Comparison of ENCODE assay signal across 14 mouse cellular contexts in the genomic region with DNA sequence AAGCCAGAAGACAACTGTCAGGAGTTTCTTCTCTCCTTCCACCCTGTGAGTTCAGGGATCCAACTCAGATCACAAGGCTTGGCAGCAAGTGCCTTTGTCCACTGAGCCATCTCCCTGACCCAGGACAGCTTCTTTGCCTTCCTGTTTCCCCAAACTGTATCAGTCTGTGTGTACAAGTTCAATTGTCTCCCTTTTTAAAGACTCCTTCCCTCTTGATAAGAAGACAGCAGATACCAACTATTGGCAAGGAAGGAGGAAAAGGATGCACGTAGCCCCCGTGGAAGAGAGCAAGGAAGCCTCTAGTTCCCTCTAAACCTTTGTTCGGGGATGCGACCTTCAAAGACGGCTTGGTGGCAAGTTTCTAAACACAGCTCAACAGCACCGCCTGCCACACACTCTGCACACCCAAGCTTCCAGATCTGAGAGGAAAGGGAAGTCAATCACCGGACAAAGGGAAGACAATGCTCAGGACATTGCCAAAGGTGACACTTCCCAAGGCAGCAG. TPM values are rescaled to one million over a fixed set of nuclear protein-coding genes. Genes with fewer than 3 reads are reported as not detected.
A peak's percentile ranks its signal among the peaks of the same experiment; 100 is the strongest.
DNase-seq lines count a peak whose midpoint lies in the region; ATAC-seq and TF ChIP-seq lines count a peak whose summit lies in the region.
"Had no signal": no experiment of that assay in that cellular context is flagged by ENCODE, and none has a peak within 500 bp of the region (broad histone marks: within the 10 kb centered on the region; RNA-seq: fewer than 3 reads in every experiment).

No protein-coding gene starts in this region.

- peak; percentile 41; the same call in 1 of the 2 replicates for ATAC-seq in heart, embryonic 16.5 days (replicated peaks; ENCODE audit: extremely low read depth, insufficient read depth, low FRiP score)

- peaks cover 5% of the 10 kb centered on the region for H3K4me1 ChIP-seq in heart, adult 2 months (ENCODE audit: control insufficient read depth, insufficient read depth, low read length)
- no peaks in the 10 kb centered on the region for H3K4me1 ChIP-seq in heart, embryonic 10.5 days
- no peaks in the 10 kb centered on the region; the same call in 1 of the 2 replicates for H3K4me1 ChIP-seq in heart, embryonic 16.5 days (ENCODE audit: control insufficient read depth, insufficient read depth, low read length)
- H3K4me1 ChIP-seq: midbrain, embryonic 12.5 days had no signal

- peak overlapping the region; percentile 61 for H3K27ac ChIP-seq in heart, adult 2 months
- H3K27ac ChIP-seq in heart, embryonic 10.5 days, result no peak overlapping the region
- H3K27ac ChIP-seq in heart, embryonic 16.5 days (ENCODE audit: low read length), result peak overlapping the region; percentile 69
- H3K27ac ChIP-seq: midbrain, embryonic 12.5 days had no signal

- WGBS in heart, adult 2 months, result 40% methylated on average over 7 of the region's 7 CpGs
- 74% methylated on average over 7 of the region's 7 CpGs for WGBS in heart, embryonic 10.5 days
- WGBS in heart, embryonic 16.5 days, result 53% methylated on average over 7 of the region's 7 CpGs

- H3K79me2 ChIP-seq in heart, adult 2 months (replicated peaks; ENCODE audit: control insufficient read depth, insufficient read depth, low read length), result no peaks in the 10 kb centered on the region

- H3K36me3 ChIP-seq in heart, adult 2 months (ENCODE audit: control insufficient read depth, insufficient read depth, low read length), result no peaks in the 10 kb centered on the region
- no peaks in the 10 kb centered on the region for H3K36me3 ChIP-seq in heart, embryonic 10.5 days
- no peaks in the 10 kb centered on the region for H3K36me3 ChIP-seq in heart, embryonic 16.5 days (ENCODE audit: control insufficient read depth, insufficient read depth)
- H3K36me3 ChIP-seq: midbrain, embryonic 12.5 days had no signal

- intact Hi-C loops in heart, adult 2 months (cut with DNase I), result no loop called here
- intact Hi-C loops in left cerebral cortex, postnatal 36 days (cut with DNase I), result loop anchor here (10.0 kb wide), 1 partner anchor 339 kb away; no protein-coding TSS in a partner anchor

- H3K9ac ChIP-seq in heart, adult 2 months (ENCODE audit: low read depth, low read length), result peak overlapping the region; percentile 37; the same call in 1 of the 2 replicates
- H3K9ac ChIP-seq in heart, embryonic 16.5 days (ENCODE audit: low read length), result no peak overlapping the region
- H3K9ac ChIP-seq: midbrain, embryonic 12.5 days had no signal

- no peak for TF ChIP-seq POLR2A in heart, adult 2 months (IDR thresholded peaks at IDR 0.05; ENCODE audit: insufficient read depth, low read depth, low read length)

- H3K9me3 ChIP-seq in heart, embryonic 10.5 days, result no peaks in the 10 kb centered on the region
- no peaks in the 10 kb centered on the region for H3K9me3 ChIP-seq in heart, embryonic 16.5 days (replicated peaks; ENCODE audit: control insufficient read depth, low read length)
- H3K9me3 ChIP-seq: midbrain, embryonic 12.5 days had no signal

- DNase-seq in heart, adult 2 months, result peak in 1 of 2 experiments; percentile 36
- DNase-seq in heart, embryonic 10.5 days (ENCODE audit: low spot score), result no peak
- peak; percentile 17 to 54 for DNase-seq in lung, adult 18-20 months
- DNase-seq in thymus, postnatal 0 days (ENCODE audit: low spot score), result peak; percentile 38
- DNase-seq in right cerebral cortex, adult 2 months (ENCODE audit: low spot score in 2 of 2), result no peak
- no peak for DNase-seq in left cerebral cortex, postnatal 36 days (ENCODE audit: low spot score in 2 of 2)
- DNase-seq in embryo, embryonic 11 days, result no peak
- DNase-seq: cerebellum, postnatal 25 days; layer of hippocampus, postnatal 36 days had no signal

- peak; percentile 52 for TF ChIP-seq CTCF in heart, adult 2 months (IDR thresholded peaks at IDR 0.05)

- H3K4me3 ChIP-seq in heart, adult 2 months, result no peak overlapping the region
- H3K4me3 ChIP-seq in heart, embryonic 10.5 days, result no peak overlapping the region
- no peak overlapping the region for H3K4me3 ChIP-seq in heart, embryonic 16.5 days (ENCODE audit: low read length)
- H3K4me3 ChIP-seq: midbrain, embryonic 12.5 days had no signal

- 0 out of 2 replicates have a peak, but pooled peaks have one; percentile 68 for TF ChIP-seq EP300 in heart, adult 2 months (IDR thresholded peaks at IDR 0.05; ENCODE audit: insufficient read depth, low read depth, low read length)

- peak overlapping the region; percentile 27; the same call in 1 of the 2 replicates for H3K4me2 ChIP-seq in heart, embryonic 16.5 days (ENCODE audit: low read depth, low read length)
- H3K4me2 ChIP-seq: midbrain, embryonic 12.5 days had no signal

- no peaks in the 10 kb centered on the region for H3K27me3 ChIP-seq in heart, adult 2 months (ENCODE audit: control insufficient read depth, insufficient read depth, low read length)
- no peaks in the 10 kb centered on the region for H3K27me3 ChIP-seq in heart, embryonic 10.5 days (ENCODE audit: insufficient read depth, poor library complexity, severe bottlenecking)
- no peaks in the 10 kb centered on the region for H3K27me3 ChIP-seq in heart, embryonic 16.5 days (ENCODE audit: control insufficient read depth, insufficient read depth, low read length)
- H3K27me3 ChIP-seq: midbrain, embryonic 12.5 days had no signal

RNA-seq across cellular contexts. Expression of gene Zfp62, which starts 7.2 kb away (rescaled TPM):
- total RNA-seq in heart, adult 2 months (2021), result 10 to 100 TPM; 23.9 to 28.9 TPM
- 2.9 and 8.2 TPM in 2 replicates for polyA plus RNA-seq in heart, adult 2 months (2012; rRNA removed)
- 32.8 and 34.6 TPM in 2 replicates for polyA plus RNA-seq in heart, embryonic 10.5 days (2016; fragmentation: Nextera tagmentation; extraction: Ambion mirVana)
- polyA plus RNA-seq in heart, embryonic 16.5 days (2015; fragmentation: Nextera tagmentation; extraction: Ambion mirVana), result 28.3 and 30.0 TPM in 2 replicates
- 33.8 and 36.1 TPM in 2 replicates for polyA plus RNA-seq in thymus, postnatal 0 days (2015; fragmentation: Nextera tagmentation; extraction: Ambion mirVana)
- total RNA-seq in left cerebral cortex, postnatal 36 days (2021), result 10 to 100 TPM; 45.8 to 55.7 TPM

RNA-seq across cellular contexts. Expression of gene Btnl9, which starts 8.9 kb away (rescaled TPM):
- 10 to 100 TPM; 25.0 to 31.4 TPM for total RNA-seq in heart, adult 2 months (2021)
- polyA plus RNA-seq in heart, adult 2 months (2012; rRNA removed), result 18.9 and 23.0 TPM in 2 replicates
- polyA plus RNA-seq in heart, embryonic 10.5 days (2016; fragmentation: Nextera tagmentation; extraction: Ambion mirVana), result 0.11 and 0.23 TPM in 2 replicates
- 6.4 and 8.0 TPM in 2 replicates for polyA plus RNA-seq in heart, embryonic 16.5 days (2015; fragmentation: Nextera tagmentation; extraction: Ambion mirVana)
- polyA plus RNA-seq in thymus, postnatal 0 days (2015; fragmentation: Nextera tagmentation; extraction: Ambion mirVana), result 1.1 and 1.7 TPM in 2 replicates
- total RNA-seq in left cerebral cortex, postnatal 36 days (2021), result not detected
- total RNA-seq: layer of hippocampus, postnatal 36 days had no signal
- polyA plus RNA-seq: C2C12; midbrain, embryonic 12.5 days had no signal

RNA-seq across cellular contexts. Expression of gene Olfr1394, which starts 41.7 kb away (rescaled TPM):
- total RNA-seq in heart, adult 2 months (2021), result not detected
- not detected in 2 replicates for polyA plus RNA-seq in heart, adult 2 months (2012; rRNA removed)
- not detected in 2 replicates for polyA plus RNA-seq in heart, embryonic 10.5 days (2016; fragmentation: Nextera tagmentation; extraction: Ambion mirVana)
- not detected in 2 replicates for polyA plus RNA-seq in heart, embryonic 16.5 days (2015; fragmentation: Nextera tagmentation; extraction: Ambion mirVana)
- not detected in 2 replicates for polyA plus RNA-seq in thymus, postnatal 0 days (2015; fragmentation: Nextera tagmentation; extraction: Ambion mirVana)
- not detected for total RNA-seq in left cerebral cortex, postnatal 36 days (2021)
- total RNA-seq: hematopoietic stem cell, adult 5-6 weeks; layer of hippocampus, postnatal 36 days had no signal
- polyA plus RNA-seq: C2C12; midbrain, embryonic 12.5 days; stomach, embryonic 14.5 days had no signal

RNA-seq across cellular contexts. Expression of gene Mgat1, which starts 48.1 kb away (rescaled TPM):
- 10 to 100 TPM; 59.2 to 72.3 TPM for total RNA-seq in heart, adult 2 months (2021)
- 74.4 and 86.4 TPM in 2 replicates for polyA plus RNA-seq in heart, adult 2 months (2012; rRNA removed)
- 41.1 and 46.9 TPM in 2 replicates for polyA plus RNA-seq in heart, embryonic 10.5 days (2016; fragmentation: Nextera tagmentation; extraction: Ambion mirVana)
- 57.4 and 61.4 TPM in 2 replicates for polyA plus RNA-seq in heart, embryonic 16.5 days (2015; fragmentation: Nextera tagmentation; extraction: Ambion mirVana)
- polyA plus RNA-seq in thymus, postnatal 0 days (2015; fragmentation: Nextera tagmentation; extraction: Ambion mirVana), result 82.0 and 82.7 TPM in 2 replicates
- 10 to 100 TPM; 66.0 to 78.6 TPM for total RNA-seq in left cerebral cortex, postnatal 36 days (2021)

RNA-seq across cellular contexts. Expression of gene Olfr1395, which starts 53.8 kb away (rescaled TPM):
- total RNA-seq in heart, adult 2 months (2021), result not detected
- 0.12 TPM in 1 of 2 replicates, not detected in the other for polyA plus RNA-seq in heart, adult 2 months (2012; rRNA removed)
- polyA plus RNA-seq in heart, embryonic 10.5 days (2016; fragmentation: Nextera tagmentation; extraction: Ambion mirVana), result not detected in 2 replicates
- polyA plus RNA-seq in heart, embryonic 16.5 days (2015; fragmentation: Nextera tagmentation; extraction: Ambion mirVana), result not detected in 2 replicates
- polyA plus RNA-seq in thymus, postnatal 0 days (2015; fragmentation: Nextera tagmentation; extraction: Ambion mirVana), result not detected in 2 replicates
- not detected for total RNA-seq in left cerebral cortex, postnatal 36 days (2021)
- total RNA-seq: hematopoietic stem cell, adult 5-6 weeks; layer of hippocampus, postnatal 36 days had no signal
- polyA plus RNA-seq: C2C12; midbrain, embryonic 12.5 days; stomach, embryonic 14.5 days had no signal

Comparison
In these comparisons a context has a peak if more than half of its experiments do, and no peak if none do; other contexts are left out.
1. DNase-seq: peak in lung, adult 18-20 months (2 of 2) and thymus, postnatal 0 days (single experiment); none in heart, embryonic 10.5 days (single experiment), right cerebral cortex, adult 2 months (0 of 2), left cerebral cortex, postnatal 36 days (0 of 2) and embryo, embryonic 11 days (single experiment).